Mouse (Mus musculus) forebrain, postnatal 0 days (tissue): ENCODE results near the gene Faim. TPM values are rescaled to one million over a fixed set of nuclear protein-coding genes. Genes with fewer than 3 reads are reported as not detected.

Source experiments
- ATAC-seq: fragments of 200-750 bp; cut with Nextera tagmentation; 2 replicates; pipeline ENCODE4 v1.8.0; 2017; ENCODE audit warnings: mild to moderate bottlenecking, moderate library complexity
- DNase-seq: peaks from one replicate; pipeline ENCODE4 v3.0.0-alpha.2; 2015
- H3K27ac ChIP-seq: fragments of 300-500 bp; sonication (generic); 2 replicates; pipeline ENCODE4 v1.5.1; 2014; ENCODE audit warnings: low read depth, mild to moderate bottlenecking, antibody characterized with exemption, low read length, moderate library complexity, mixed read lengths
- H3K27me3 ChIP-seq: fragments of 300-500 bp; sonication (generic); 2 replicates; pipeline ENCODE4 v1.6.1; 2014; ENCODE audit warnings: mild to moderate bottlenecking, low read length, mixed read lengths; ENCODE audit not compliant: insufficient read depth
- H3K36me3 ChIP-seq: fragments of 300-500 bp; sonication (generic); 2 replicates; pipeline ENCODE4 v1.6.1; 2014; ENCODE audit warnings: mild to moderate bottlenecking, moderate library complexity; ENCODE audit not compliant: insufficient read depth
- H3K4me1 ChIP-seq: fragments of 300-500 bp; sonication (generic); 2 replicates; pipeline ENCODE4 v1.6.1; 2014; ENCODE audit warnings: antibody characterized with exemption; ENCODE audit not compliant: insufficient read depth
- H3K4me2 ChIP-seq: fragments of 300-500 bp; sonication (generic); 2 replicates; pipeline ENCODE4 v1.6.1; 2014; ENCODE audit warnings: low read depth, mild to moderate bottlenecking, moderate library complexity
- H3K4me3 ChIP-seq: fragments of 300-500 bp; sonication (generic); 2 replicates; pipeline ENCODE4 v1.5.1; 2014; ENCODE audit warnings: low read depth, low read length, mixed read lengths
- H3K9ac ChIP-seq: fragments of 300-500 bp; sonication (generic); 2 replicates; pipeline ENCODE4 v1.6.1; 2014; ENCODE audit warnings: mild to moderate bottlenecking
- H3K9me3 ChIP-seq: fragments of 300-500 bp; sonication (generic); 2 replicates; pipeline ENCODE4 v1.6.1; 2016; ENCODE audit warnings: low read length
- CTCF ChIP-seq: sonication (generic); IDR thresholded peaks from 2 replicates; pipeline ENCODE4 v1.5.1; 2016; ENCODE audit warnings: antibody characterized with exemption, control low read depth, low read depth
- WGBS: fragments of 180-500 bp; shearing (Covaris S2); extraction: QIAGEN DNeasy Blood & Tissue Kit; methylation state at CpG from one replicate; pipeline ENCODE4 v1.1.7; 2014; 5-methylcytosine and 5-hydroxymethylcytosine counted together
- polyA plus RNA-seq: library from polyadenylated mRNA; unstranded; fragments of >200 nt; fragmentation: Nextera tagmentation; extraction: Ambion mirVana; gene quantifications from 2 replicates; pipeline ENCODE4 v1.2.1, GENCODE M21; 2015
- total RNA-seq: library from RNA; depleted of rRNA; stranded (reverse); fragments of >200 nt; gene quantifications from 2 replicates; pipeline ENCODE4 v1.2.3, GENCODE M21; 2014

The Faim gene
- total and polyA plus RNA-seq, 2 experiments from 2014 or later = 50.7 to 106 TPM

DNA sequence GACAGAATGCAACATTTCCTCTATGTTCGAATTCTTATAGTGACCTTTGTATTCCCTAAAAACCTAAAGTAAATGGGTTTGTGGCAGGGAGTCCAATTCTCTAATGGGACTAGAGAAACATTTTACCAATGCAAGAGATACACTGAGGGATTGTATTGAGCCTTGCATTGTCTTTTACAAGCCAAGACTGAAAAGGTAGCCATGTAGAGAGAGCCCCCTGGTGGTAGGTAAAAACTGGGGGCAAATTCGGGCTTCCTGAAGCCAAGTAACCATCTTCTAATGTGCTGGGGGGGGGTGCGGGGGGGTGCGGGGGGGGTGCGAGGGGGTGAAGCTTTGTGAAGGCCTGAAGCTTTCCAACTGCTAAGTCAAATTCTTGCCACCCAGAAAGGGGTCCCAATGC is 25.8 kb upstream of the Faim start:
- H3K9ac ChIP-seq = no peak overlapping the region
- no peak for ATAC-seq
- no peak for DNase-seq

DNA sequence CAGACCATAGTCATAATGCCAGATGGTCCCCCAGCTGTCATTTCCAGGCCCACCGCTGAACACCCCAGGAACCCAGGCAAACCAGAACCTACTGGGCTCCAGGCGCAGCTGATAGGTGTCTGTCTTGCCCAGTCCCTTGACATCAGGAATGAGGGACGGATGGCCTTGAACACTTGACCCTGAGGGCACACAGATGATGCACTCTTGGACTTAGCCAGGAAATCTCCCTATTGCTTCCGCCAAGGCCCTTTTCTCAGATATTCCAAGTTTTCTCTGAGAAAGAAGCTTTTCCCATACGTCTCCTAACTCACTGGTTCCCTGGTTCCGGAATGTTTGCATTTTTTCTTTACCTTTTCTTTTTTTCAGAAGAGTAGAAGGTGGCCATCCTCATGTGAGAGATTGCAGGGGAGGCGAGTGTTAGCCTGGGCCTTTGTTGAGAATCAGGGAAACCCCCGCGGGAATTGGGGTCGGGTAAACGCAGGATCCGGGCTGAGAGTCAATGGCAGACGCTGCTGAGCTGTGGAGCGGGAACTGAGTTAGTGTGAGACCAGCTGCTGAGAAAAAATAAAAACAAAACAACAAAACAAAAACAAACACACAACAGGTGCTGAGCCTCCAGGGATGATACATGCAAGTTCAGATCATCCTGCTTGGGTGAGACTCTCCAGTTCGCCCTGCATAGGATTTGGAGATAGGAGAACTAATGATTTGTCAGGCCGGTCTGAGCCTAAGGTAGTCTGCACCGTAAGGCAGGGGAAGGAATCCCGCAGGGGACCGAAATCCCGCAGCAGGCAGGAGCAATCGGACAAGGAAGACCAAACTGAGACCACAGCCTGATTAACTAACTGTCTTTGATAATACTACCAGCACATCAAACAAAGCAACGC is 24.3 kb upstream of the Faim start:
- no peaks in the 10 kb centered on the region for H3K9me3 ChIP-seq
- DNase-seq (no peak), ATAC-seq (no peak)
- no peak overlapping the region for H3K9ac ChIP-seq
- 5% methylated on average over 22 of the region's 22 CpGs for WGBS
- H3K4me2 ChIP-seq = no peak overlapping the region
- no peak for TF ChIP-seq CTCF
- H3K27me3 ChIP-seq = peaks cover 67% of the 10 kb centered on the region
- H3K4me3 ChIP-seq = no peak overlapping the region
- no peaks in the 10 kb centered on the region for H3K4me1 ChIP-seq
- no peaks in the 10 kb centered on the region for H3K36me3 ChIP-seq
- H3K27ac ChIP-seq = no peak overlapping the region

More for the DNA sequence above, 25.8 kb upstream of the Faim start:
- H3K4me2 ChIP-seq = no peak overlapping the region
- peaks cover 66% of the 10 kb centered on the region for H3K27me3 ChIP-seq
- no peaks in the 10 kb centered on the region for H3K36me3 ChIP-seq
- peak; percentile 17; the same call in 1 of the 2 replicates for TF ChIP-seq CTCF
- no peak overlapping the region for H3K4me3 ChIP-seq
- 18% methylated on average over 5 of the region's 5 CpGs for WGBS
- H3K4me1 ChIP-seq = peaks cover 6% of the 10 kb centered on the region; the same call in 1 of the 2 replicates
- H3K27ac ChIP-seq = no peak overlapping the region
- no peaks in the 10 kb centered on the region for H3K9me3 ChIP-seq

DNA sequence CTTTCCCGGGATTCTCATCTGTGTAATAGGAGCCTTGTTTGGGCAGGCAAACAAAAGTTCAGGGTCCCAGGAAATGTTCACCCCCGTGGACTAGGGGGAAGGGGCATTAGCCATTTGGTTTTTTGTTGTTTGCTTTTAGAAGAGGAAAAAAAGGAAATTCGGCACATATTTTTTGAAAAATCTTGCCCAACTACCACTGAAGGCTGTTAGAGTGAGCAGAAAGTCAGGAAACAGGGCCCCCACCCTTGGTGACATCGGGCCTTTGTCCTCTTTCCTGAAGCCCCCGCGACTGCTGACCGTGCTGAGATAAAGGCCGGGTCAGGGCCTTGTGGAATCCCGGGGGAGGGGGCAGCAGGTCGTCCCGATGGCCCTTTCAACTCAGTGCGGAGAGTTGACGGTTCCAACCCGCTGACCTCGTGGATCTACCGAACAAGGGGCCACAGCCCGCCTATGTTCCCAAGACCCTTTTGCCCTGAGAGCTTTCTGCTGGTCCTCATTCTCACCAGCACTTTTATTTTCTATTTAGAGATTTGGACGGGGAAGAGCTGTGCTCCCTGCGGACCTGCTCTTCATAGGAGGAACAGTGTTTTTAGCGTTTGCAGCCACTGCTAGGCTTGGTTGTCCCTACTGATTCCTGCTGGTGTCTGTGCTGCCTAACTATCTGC is 23.6 kb upstream of the Faim start:
- no peak for TF ChIP-seq CTCF
- no peak overlapping the region for H3K27ac ChIP-seq
- H3K9ac ChIP-seq = no peak overlapping the region
- H3K4me1 ChIP-seq = no peaks in the 10 kb centered on the region
- H3K9me3 ChIP-seq = no peaks in the 10 kb centered on the region
- ATAC-seq (no peak), DNase-seq (no peak)
- WGBS = 1% methylated on average over 20 of the region's 20 CpGs
- H3K27me3 ChIP-seq = peaks cover 74% of the 10 kb centered on the region
- H3K4me3 ChIP-seq = no peak overlapping the region
- no peaks in the 10 kb centered on the region for H3K36me3 ChIP-seq
- H3K4me2 ChIP-seq = no peak overlapping the region

DNA sequence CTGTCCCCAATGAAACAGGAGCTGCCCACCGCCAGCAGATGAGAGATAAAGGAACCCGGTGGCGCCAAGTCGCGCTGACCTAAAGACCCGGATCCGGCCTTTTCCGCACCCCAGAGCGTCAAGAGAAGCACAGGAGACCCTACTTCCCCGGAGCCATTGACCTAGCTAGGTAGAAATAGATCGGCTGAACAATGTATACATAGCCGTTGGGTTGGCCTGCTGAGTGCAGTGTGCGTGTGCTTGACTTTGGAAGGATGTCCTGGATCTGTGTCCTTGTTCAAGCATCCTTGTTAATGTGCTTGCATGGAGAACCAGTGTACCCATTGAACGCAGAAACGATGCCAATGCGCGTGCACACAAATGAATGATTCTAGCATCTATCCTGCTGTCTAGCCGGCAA is 22.5 kb upstream of the Faim start:
- peak; percentile 42 for DNase-seq
- 4% methylated on average over 18 of the region's 18 CpGs for WGBS
- Histone ChIP-seq H3K4me3 (no peak overlapping the region), H3K36me3 (no peaks in the 10 kb centered on the region), H3K4me2 (no peak overlapping the region), H3K9me3 (no peaks in the 10 kb centered on the region), H3K27ac (no peak overlapping the region), H3K9ac (no peak overlapping the region), H3K27me3 (peaks cover 74% of the 10 kb centered on the region), H3K4me1 (no peaks in the 10 kb centered on the region)
- TF ChIP-seq CTCF = no peak
- ATAC-seq = no peak

DNA sequence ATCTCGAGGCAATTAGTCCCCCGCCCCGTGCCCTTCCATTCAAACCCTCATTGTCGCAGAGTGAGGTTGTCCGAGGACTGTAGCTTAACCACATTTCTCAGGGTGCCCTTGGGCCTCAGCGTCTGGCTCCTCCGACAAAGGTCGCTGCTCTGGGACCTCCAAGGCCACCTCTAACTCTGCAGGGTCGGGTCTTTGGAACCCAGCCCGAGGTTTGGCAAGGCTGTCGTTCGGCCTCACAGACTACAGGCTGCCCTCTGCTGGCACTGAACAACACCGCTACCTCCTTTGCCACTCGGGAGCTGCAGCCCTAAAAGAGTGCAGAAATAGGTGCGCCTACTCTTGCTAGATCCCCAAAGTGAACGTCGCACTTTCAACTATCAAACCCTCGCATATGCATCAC is 21.1 kb upstream of the Faim start:
- Histone ChIP-seq H3K9me3 (no peaks in the 10 kb centered on the region), H3K36me3 (no peaks in the 10 kb centered on the region), H3K4me2 (0 out of 2 replicates have a peak overlapping the region, but pooled peaks have one; percentile 4), H3K4me3 (no peak overlapping the region), H3K4me1 (no peaks in the 10 kb centered on the region), H3K27ac (no peak overlapping the region), H3K9ac (no peak overlapping the region), H3K27me3 (peaks cover 68% of the 10 kb centered on the region)
- ATAC-seq (peak; percentile 12; the same call in 1 of the 2 replicates), DNase-seq (peak; percentile 59)
- peak; percentile 70 for TF ChIP-seq CTCF
- under 1% methylated on average over 18 of the region's 18 CpGs for WGBS

DNA sequence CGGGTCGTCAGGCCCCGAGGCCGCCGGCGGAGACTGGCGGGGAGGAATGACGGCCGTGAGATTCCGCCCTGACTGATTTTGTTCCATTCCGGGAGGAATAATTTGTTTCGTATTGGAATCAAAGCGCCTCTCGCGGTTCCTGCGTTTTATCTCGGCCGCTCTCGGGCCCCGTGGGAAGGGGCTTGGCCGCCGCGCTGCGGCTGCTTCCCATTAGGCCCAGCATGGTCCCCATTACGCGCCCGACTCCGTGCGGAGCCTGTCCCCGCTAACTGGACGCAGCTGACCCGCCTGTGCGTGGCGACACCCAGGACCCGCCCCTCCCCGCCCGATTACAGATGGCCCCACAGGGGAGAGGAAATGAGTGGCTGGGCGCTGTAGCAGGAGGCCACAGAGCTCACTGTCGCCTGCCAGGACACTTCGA is 13.1 kb upstream of the Faim start:
- Histone ChIP-seq H3K9me3 (0 out of 2 replicates have a peak, but pooled peaks cover 6% of the 10 kb centered on the region), H3K27ac (no peak overlapping the region), H3K4me1 (no peaks in the 10 kb centered on the region), H3K4me3 (peak overlapping the region; percentile 27), H3K9ac (0 out of 2 replicates have a peak overlapping the region, but pooled peaks have one; percentile 6), H3K4me2 (peak overlapping the region; percentile 41), H3K27me3 (peaks cover 70% of the 10 kb centered on the region), H3K36me3 (no peaks in the 10 kb centered on the region)
- 4% methylated on average over 40 of the region's 40 CpGs for WGBS
- TF ChIP-seq CTCF = no peak
- DNase-seq = no peak
- ATAC-seq = no peak; the same call in 1 of the 2 replicates

DNA sequence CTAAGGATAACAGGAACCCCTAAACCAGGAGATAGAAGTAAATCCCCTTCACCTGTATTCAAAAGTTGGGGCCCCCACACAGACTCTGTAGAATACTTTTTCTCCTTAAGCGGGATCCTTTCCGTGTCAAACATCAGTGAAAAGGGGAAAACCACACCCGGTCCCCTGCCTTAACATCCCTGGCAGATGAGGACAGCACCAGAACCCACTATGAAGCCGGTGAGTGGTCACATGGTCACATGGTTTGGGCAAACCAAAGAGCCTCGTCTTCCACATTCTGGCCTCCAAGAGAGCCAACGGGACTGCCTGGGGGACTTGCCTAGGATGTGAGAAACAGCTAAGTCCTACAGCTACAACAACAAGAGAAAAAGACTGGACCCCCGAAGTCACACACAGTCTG is 12.6 kb upstream of the Faim start:
- H3K4me1 ChIP-seq = no peaks in the 10 kb centered on the region
- H3K27ac ChIP-seq = no peak overlapping the region
- ATAC-seq (no peak), DNase-seq (no peak)
- no peak overlapping the region for H3K9ac ChIP-seq
- peak overlapping the region; percentile 41 for H3K4me2 ChIP-seq
- WGBS = 5% methylated on average over 7 of the region's 7 CpGs
- H3K36me3 ChIP-seq = no peaks in the 10 kb centered on the region
- TF ChIP-seq CTCF = no peak
- peaks cover 70% of the 10 kb centered on the region for H3K27me3 ChIP-seq
- H3K9me3 ChIP-seq = 0 out of 2 replicates have a peak, but pooled peaks cover 6% of the 10 kb centered on the region
- H3K4me3 ChIP-seq = no peak overlapping the region
